Mouse (Mus musculus) 3134 (cell line): ENCODE measurements around the gene Prrc2b.

Source experiments
- DNase-seq: peaks from one replicate; pipeline ENCODE4 v3.0.0-alpha.2; 2011; ENCODE audit warnings: low spot score; ENCODE audit not compliant: insufficient read length; ENCODE audit errors: extremely low read depth

Gene Prrc2b

DNA sequence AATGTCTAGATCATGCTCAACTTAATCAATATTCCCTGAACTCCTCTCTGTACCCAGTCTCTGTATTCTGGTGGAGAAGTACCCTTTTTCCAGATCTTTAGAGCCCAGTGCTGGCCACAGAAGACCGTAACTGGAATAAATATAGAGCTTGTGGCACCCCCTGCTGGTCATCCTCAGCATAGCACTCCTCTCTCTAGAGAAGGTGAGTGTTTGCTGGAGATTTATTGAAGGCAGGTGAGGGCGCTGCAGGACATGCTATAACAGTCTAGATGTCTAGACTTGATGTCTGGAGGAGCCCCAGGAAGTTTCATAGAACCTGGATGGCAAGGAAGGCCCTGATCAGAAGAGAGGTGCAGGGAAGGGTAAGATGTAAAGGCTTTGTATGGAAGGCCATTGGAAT, 16.8 kb upstream of the Prrc2b start:
- DNase-seq, result no peak

DNA sequence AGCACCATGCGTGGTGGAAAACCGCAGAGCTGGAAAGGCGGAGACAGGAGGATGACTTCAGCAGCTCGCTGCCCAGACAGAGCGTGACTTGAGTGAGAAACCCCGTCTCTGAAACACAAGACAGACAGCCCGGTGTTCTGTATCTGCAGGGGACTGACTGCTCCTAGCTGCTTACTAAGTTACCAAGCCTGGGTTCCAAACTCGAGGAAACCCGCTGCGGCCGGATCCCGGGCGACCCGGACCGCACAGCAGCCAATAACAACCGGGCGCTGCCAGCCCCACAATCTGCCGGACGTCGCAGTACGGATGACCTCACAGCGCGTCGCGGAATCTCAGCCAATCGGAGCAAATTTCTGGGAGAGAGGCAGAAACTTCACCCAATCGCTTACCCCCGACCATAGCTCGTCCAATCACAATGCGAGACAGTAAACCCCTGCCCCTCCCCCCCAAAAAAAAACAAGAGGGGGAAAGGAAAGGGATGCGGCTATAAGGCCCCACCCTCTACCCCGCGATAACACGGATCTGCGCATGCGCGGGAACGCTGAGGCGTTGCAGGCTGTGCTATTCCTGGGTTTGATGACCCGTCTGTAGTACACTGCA, 13.1 kb upstream of the Prrc2b start:
- peak; percentile 96 for DNase-seq

DNA sequence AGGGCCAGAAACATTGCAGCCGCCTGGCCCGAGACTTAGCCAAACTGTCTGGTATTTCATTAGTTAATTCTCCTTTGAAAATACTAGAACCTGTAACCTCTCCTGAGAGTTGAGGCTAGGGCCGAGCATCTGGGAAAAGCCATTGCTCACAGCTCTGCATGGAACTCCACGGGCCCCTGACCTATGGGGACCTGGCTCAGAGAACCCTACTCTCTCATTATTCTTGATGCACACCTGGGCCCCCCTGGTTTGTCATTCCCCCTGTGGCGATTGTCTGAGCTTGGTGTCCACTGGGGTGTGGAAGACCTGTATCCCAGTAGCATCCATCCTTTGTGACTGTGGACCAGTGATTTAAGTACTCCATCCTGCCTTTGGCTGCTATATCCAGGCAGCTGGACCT, 11.5 kb upstream of the Prrc2b start:
- DNase-seq, result no peak

DNA sequence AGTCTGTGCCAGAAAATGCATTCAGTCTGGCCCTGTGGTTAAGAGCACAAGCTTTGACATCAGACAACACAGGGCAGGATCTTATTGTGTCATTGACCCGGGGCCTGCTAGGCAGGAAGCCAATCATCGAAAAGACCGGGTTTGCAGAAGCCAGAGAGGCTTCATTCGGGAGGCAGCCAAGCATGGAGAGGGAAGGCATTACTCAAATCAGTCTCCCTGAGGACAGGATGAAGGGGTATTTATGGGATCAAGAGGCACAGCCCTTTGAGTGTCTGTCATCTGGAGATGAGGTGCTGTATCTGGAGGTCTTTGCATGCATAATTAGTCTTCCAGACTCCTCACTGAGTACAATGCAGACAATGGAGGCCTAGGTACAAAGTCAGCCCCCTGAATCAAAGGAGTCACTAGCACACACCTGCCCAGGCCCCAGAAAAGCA, 10.4 kb upstream of the Prrc2b start:
- DNase-seq, result no peak

DNA sequence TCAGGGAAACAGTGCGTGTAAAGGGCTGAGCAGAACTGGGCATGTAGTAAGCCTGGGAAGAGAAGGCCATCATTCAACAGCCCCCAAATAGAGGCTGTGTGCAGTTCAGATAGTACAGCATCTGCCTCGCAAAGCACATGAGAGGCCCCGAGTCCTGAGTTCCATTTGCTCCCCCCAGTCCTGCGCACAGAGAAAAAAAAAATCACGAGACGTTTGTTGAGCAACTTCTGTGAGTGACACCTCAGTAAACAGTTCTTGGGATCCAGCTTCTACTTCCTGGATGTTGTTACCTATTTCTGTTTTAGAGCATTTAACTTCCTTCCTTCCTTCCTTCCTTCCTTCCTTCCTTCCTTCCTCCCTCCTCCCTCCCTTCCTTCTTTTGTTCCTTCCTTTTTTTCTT, 9.3 kb upstream of the Prrc2b start:
- DNase-seq, result no peak

DNA sequence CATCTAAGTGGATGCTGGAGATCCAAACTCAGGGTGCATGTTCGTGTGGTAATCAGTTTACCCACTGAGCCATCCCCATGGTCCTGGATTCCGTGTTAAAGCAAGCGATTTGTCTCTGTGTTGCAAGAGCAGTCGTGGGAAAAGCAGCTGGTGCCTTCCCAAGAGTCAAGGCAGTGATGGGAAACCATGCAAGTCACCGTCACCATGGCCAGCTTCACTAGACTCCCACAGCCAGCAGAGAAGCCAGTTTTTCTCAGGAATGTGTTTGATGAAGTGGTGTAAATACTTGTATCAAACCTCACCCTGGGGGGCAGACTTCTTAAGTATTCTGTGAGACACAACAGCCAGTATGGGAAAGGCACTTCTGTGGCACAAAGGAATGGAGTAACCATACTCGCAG, 8.5 kb upstream of the Prrc2b start:
- DNase-seq, result no peak

DNA sequence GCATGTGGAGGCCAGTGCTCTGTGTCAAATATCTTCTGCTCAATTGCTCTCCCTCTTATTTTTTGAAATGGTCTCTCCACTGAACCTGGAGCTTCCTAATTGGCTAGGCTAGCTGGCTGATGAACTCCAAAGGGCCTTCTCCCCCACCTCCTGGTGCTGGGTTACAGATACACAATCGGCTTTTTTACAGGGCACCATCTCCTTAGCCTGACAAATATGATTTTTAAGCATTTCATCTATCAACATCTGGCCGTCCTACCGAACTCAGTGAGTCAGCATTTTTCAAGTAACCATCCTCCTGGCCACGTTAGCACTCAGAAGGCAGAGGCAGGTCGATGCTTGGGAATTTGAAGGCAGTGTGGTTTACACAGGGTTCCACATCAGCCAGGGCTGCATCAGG, 6.2 kb upstream of the Prrc2b start:
- no peak for DNase-seq

DNA sequence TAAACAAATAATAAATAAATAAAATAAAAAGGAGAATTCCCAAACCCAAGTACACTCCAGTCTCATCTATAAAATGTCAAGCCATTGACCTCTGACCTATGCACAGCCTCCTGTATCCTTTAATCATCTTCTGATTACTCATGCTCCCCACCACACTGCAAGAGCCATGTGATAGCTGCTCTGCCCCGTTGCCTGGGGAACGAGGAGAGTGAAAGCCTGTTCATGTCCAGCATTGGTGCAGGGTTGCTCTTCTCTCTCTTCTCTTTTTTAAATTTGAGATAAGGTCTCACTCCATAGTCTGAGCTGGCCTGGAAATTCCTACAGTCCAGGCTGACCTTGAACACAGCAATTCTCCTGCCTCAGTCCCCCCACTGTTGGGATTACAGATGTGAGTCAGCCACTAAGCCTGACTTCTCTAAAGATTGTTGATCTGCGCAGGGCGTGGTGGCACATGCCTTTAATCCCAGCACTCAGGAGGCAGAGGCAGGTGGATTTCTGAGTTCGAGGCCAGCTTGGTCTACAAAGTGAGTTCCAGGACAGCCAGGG, 4.2 kb upstream of the Prrc2b start:
- no peak for DNase-seq

DNA sequence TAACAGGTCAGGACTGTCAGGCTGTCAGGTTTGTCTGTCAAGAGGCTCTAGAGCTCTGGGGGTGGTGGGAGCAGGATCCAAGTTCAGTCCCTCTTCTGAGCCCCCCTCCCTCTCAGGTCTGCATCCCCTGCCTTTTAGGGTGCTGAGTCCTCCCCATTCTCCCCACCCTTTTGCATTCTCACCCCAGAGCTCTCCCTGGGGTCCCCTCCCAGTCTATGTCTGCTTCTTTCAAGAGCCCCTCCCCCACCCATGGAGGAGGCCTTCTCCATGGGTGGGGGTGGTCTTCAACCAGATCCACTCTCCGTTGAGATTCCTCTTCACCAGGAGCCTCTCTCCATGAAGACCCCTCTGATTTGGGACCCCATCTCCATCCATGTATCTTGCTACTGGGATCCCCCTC, 747 bp upstream of the Prrc2b start:
- DNase-seq, result no peak

DNA sequence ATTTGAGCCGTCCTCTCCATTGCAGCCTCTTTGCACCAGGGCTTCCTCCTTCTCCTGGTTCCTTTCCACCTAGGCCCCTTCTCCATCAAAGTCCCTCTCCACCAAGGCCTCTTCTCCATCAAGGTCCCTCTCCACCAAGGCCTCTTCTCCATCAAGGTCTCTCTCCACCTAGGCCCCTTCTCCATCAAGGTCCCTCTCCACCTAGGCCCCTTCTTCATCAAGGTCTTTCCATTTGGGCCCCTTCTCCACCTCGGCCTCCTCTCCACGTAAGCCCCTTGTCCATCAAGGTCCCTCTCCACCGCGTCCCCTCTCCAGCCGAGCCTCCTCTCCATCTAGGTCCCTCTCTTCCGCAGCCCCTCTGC, 339 bp upstream of the Prrc2b start:
- DNase-seq, result peak; percentile 48

DNA sequence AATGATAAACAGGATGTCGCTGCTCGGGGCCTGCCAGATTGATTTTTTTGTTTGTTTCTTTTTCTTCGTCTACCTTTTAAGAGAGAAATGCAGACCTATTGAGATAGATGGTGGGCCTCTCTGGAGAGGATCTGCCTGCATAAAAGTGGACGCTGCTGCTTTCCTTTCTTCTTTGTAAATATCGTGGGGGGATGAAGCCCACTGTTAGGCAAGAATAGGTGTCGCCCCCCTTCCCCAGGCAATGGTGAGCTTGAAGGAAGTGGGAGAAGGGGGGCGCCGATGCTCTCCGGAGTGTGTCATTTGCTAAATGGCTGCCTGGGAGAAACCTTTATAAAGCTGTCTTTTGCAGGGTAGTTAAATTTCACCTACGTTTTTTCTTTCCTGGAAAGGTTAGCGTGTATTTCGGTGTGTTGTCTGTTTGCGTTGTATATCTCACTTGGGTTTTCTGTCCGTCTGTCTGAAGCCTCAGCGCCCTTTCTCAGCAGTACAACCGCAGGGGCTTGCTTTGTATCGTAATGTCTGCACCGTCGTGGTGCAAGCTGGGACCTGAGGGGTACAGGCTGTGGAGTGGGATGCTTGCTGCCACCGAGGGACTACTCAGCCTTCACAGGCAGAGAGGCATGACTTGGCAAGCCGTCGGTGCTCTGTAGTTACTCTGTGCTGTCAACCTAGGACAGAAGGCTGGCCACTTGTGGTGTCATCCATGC, 931 bp downstream of the Prrc2b start:
- peak; percentile 43 for DNase-seq

DNA sequence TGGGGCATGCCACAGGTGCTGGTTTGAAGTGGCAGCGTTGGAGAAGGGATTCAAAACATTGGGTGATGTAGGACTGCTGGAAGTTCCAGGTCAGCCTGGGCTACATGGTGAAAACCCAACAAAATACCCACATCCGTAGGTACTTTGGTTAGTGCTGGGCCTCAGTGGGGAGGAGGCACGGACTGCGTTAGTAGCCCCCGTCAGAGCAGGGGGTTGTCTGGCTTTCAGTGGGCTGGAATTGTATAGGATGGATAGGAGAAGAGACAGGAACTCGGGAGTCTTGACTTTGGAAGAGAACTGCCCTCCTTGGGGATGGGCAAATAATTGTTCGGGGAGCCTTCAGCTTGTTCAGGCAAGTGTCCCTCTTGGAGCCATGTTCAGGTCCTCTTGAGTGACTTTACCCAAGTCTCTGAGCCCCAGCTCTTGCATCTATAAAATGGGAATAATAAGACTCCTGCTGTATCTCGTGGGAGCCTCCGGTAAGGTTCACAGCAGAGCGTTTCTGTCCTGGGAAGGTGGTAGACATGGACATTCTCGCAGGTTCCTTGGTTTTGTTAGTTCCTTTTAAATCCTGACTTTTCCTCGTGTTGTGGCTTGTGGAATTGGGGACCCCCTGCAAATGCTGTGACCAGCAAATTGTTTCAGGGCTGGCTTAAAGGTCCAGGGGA, 1.6 kb downstream of the Prrc2b start:
- DNase-seq, result no peak

DNA sequence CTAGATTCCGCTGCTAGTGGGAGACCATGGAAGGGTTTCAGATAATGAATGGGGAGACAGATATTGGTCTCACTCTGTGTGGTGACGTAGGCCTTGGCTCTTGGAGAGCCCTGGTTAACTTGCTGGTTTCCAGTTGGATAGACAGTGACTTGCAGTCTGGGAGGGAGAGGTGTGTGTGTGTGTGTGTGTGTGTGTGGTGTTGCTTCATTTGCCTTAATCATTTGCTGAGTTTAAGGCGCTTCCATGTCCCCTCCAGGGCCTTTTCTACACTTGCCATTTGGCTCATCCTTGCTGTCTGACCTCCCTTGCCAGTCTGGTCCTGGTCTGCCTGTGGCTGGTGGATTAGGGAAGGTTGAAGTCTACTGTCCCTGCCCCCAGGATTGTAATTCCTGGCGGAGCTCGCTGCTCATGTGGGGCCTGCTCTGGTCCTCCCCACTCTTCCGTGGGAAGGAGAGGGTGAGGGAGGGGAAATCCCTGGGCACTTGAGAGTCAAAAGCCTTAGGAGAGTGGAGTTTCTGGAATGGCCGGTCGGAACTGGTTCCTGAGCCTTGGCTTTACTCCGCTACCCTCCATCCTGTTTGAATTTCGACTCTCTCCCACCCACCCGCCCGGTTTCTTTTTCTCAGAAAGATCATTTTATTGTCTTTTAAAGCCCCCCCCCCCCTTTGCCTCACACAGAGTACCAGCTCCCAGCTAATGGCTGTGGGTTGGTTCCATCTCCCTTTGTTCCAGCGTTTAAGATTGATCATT, 2.3 kb downstream of the Prrc2b start:
- no peak for DNase-seq

DNA sequence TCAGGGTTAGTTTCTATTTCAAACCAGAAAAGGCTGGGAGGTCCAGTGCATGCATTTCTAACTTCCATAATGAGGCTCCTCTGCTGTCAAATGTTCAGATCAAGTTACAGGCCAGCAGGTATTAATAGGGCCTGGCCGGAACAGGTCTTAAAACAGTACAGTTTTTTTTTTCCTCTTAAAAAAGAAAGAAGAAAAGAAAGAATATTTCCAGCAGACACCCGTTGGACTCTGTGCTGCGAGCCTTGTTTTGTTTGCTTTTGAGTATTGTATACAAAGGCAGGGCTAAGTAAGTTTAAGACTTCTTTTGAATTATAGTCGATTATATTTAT, 2.9 kb downstream of the Prrc2b start:
- no peak for DNase-seq

DNA sequence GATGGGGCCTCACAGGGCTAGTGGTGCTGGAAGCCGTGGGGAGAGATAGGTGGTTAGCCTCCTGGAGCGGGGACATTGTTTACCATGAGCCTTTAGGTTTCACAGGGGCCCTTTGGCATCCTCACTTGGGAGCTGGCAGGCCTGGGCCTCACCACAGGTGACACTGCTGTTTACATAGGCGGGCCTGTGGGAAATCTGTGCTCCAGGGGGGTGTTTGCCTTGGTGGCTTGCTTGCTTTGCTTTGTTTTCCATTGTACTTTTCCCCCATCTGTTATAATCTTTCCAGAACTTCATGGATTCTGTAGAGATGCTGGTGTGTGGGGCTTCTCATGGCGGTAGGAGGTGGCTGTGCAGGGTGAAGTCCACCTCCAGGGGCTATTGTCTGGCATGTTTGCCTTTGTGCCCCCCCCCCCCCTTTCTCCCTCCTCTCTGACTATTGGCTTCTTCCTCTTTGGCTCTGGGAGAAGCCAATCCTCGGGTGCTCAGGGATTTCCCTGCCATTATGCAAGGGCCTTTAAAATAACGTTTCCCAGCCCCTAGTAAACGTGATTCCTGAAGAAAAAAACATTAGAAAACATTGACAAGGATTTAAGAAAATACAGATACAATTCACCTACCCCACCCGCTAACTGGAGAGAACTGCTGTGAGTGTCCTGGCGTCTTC, 3.6 kb downstream of the Prrc2b start:
- no peak for DNase-seq

DNA sequence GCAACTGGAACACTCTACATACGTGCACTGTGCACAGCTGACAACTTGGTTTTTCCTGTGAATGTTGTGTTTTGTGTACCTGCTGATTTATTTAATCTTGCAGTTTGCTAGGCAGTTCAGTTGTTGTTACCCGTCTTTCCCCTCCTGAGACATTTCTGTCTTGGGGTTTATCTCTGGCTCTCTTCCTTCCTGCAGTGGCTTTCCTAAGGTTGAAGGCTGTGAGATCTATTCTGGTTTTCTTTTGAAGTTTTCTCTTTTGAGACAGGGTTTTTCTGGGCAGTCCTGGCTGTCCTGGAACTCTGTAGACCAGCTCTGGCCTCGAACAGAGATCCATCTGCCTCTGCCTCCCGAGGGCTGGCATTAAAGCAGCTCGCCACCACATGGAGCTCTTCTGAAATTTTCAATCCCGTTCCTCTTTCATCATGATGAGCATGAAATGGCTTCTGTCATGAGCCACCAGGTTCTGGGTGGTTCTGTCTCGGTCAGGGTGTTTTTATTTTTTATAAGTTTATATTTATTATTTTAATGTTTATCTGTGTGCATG, 4.2 kb downstream of the Prrc2b start:
- DNase-seq, result no peak

DNA sequence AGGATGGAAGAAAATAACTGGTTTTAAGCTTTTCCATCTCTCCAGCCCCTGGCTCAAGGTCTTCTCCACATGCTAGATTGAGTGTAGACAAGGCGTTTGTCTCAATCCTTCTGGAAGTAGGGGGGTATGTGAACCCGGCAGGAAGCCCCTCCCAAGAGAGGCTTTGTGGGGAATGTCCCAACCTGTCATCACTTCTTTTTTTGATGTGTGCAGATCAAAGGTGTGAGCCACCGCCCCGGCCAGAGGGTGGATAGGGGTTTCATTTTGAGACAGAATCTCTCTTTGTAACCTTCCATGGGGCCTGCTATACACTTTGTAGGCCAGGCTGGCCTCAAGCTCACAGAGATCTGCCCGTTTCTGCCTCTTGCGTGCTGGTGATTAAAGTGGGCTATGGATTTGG, 4.7 kb downstream of the Prrc2b start:
- no peak for DNase-seq

DNA sequence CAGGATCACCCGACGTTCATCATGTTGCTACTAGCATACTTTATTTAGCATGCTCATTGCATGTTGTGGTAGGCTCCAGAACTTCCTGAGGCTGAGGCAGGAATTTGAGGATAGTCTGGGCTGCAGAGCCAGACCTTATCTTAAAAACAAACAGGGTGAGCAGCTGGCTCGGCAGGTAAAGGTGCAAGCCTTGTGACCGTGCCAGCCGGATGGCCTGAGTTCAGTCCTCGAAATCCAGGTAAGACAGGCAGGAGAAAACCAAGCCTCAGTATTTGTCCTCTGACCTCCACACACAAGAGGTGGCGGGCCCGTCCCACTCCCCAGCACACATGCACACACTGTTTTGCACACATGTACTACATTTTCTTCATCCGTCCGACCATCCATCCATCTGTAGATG, 5.8 kb downstream of the Prrc2b start:
- DNase-seq, result no peak

DNA sequence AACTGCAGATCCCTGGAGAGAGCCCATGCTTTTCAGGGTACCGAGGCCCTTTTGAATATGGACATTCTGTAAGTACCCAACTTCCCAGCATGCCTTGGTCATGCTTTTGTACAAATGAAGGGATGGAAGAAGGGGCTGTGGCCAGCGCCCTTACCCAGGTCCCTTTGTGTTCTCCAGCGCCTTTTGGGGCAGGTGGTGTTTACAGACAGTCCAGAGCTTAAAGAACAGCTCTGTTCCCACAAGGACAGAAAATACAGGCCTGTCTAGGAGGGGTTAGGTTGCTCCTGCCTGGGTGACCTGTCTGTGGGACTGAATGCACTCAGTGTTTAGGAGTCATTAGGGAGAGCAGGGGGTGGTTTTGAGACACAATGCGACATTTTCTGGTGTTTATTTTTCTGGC, 6.4 kb downstream of the Prrc2b start:
- no peak for DNase-seq

DNA sequence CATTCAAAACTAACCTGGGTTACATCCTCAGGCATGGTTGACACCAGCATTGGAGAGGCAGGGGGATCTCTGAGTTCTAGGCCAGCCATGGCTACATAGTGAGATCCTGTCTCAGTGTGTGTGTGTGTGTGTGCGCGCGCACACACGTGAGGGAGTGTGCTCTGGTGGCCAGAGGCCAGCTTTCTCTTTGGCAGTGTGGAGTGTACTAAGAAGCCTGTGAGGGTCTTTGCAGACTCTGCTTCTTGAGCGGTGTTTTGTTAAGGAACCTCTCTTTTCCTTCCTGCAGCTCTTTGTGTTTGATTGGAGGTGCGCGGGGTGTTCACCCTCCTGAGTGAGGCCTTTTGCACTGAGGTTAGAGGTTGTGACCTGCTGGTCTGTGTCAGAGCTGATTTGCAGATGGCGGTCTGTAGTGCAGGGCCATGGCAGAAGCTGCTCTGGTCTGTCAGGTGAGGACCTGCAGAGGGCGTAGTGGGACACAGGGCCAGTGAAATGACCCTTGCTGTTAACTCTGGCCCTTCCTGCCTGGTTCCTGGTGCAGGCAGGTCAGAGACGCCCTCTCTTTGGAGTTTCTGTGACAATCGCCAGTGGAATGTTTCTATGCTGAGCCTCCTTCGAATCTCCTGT, 7.8 kb downstream of the Prrc2b start:
- no peak for DNase-seq
